9 mouse cellular contexts compared by ENCODE assay signal in the genomic region with DNA sequence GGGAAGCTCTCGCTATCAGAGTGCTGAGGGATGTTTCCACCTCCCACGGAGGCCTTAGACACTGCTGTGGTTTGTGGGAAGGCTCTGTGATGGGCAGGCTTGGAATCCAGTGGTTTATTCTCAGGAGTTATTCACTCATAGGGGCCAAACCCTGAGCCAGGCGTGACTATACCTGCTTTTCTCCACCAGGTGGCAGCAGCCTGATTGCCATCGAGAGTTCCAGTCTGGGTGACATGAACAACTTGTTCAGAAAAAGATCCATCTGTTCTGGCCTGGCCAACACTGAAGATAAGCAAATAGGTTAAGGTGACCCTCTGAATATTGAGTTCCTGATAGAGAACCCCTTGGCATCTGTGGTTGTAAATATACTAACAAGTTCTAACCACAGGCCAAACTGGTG. TPM values are rescaled to one million over a fixed set of nuclear protein-coding genes. Genes with fewer than 3 reads are reported as not detected.
DNase-seq lines count a peak whose midpoint lies in the region; ATAC-seq lines count a peak whose summit lies in the region.
"Had no signal": no experiment of that assay in that cellular context is flagged by ENCODE, and none has a peak within 500 bp of the region (broad histone marks: within the 10 kb centered on the region; RNA-seq: fewer than 3 reads in every experiment).

No protein-coding gene starts in this region.

- H3K9me3 ChIP-seq in liver, embryonic 13.5 days (replicated peaks): no peaks in the 10 kb centered on the region

- H3K27me3 ChIP-seq in liver, embryonic 13.5 days: no peaks in the 10 kb centered on the region

- H3K4me1 ChIP-seq in liver, embryonic 13.5 days (replicated peaks): peaks cover 52% of the 10 kb centered on the region

- no peak overlapping the region for H3K27ac ChIP-seq in liver, embryonic 13.5 days
- H3K27ac ChIP-seq: macrophage had no signal

- peaks cover 10% of the 10 kb centered on the region for H3K36me3 ChIP-seq in liver, embryonic 13.5 days

- no peak overlapping the region for H3K4me2 ChIP-seq in liver, embryonic 13.5 days

- peak; percentile 70 to 73 for DNase-seq in CD8-positive naive resting alpha-beta T cell, adult 2 months (ENCODE audit: low read depth in 2 of 2, low spot score in 2 of 2)
- DNase-seq in adipocyte (ENCODE audit: low spot score): peak; percentile 87
- peak; percentile 60 for DNase-seq in gastrocnemius, postnatal 25 days
- DNase-seq in kidney, postnatal 10 days: peak; percentile 86
- DNase-seq in liver, embryonic 13.5 days: peak; percentile 64
- DNase-seq in retina, postnatal 1 day: peak; percentile 79
- peak; percentile 77 for DNase-seq in thymus, postnatal 4 days

- peak; percentile 60 for ATAC-seq in common myeloid progenitor, adult 5-6 weeks (replicated peaks; ENCODE audit: low read depth, poor library complexity, severe bottlenecking)
- no peak for ATAC-seq in liver, embryonic 13.5 days (ENCODE audit: low read depth)

- WGBS in liver, embryonic 13.5 days (ENCODE audit: insufficient replicate concordance): 0% methylated on average over 4 of the region's 4 CpGs

- H3K4me3 ChIP-seq in liver, embryonic 13.5 days (replicated peaks): no peak overlapping the region

- no peak overlapping the region for H3K9ac ChIP-seq in liver, embryonic 13.5 days

RNA-seq across cellular contexts. Expression of gene Phb, which starts 19.3 kb away (rescaled TPM):
- total RNA-seq in common myeloid progenitor, adult 5-6 weeks (2017): 116 and 119 TPM in 2 replicates
- 100 to 1,000 TPM; 179 to 189 TPM for total RNA-seq in gastrocnemius, postnatal 25 days (2021)
- 184 and 209 TPM in 2 replicates for polyA plus RNA-seq in liver, embryonic 13.5 days (2015; fragmentation: Nextera tagmentation; extraction: Ambion mirVana)

RNA-seq across cellular contexts. Expression of gene Zfp652, which starts 26.4 kb away (rescaled TPM):
- 19.7 and 22.2 TPM in 2 replicates for total RNA-seq in common myeloid progenitor, adult 5-6 weeks (2017)
- total RNA-seq in gastrocnemius, postnatal 25 days (2021): 10 to 100 TPM; 62.2 to 71.7 TPM
- 5.9 and 6.3 TPM in 2 replicates for polyA plus RNA-seq in liver, embryonic 13.5 days (2015; fragmentation: Nextera tagmentation; extraction: Ambion mirVana)

RNA-seq across cellular contexts. Expression of gene B130006D01Rik, which starts 37.4 kb away (rescaled TPM):
- 1.5 and 1.6 TPM in 2 replicates for total RNA-seq in common myeloid progenitor, adult 5-6 weeks (2017)
- total RNA-seq in gastrocnemius, postnatal 25 days (2021): under 1 TPM; 0.29 to 0.36 TPM
- polyA plus RNA-seq in liver, embryonic 13.5 days (2015; fragmentation: Nextera tagmentation; extraction: Ambion mirVana): 0.37 and 0.44 TPM in 2 replicates
